Mouse (Mus musculus) heart, postnatal 10 days (tissue): ENCODE measurements at regions not wholly inside any gene's neighbourhood (a gene's known extent, or its start where the extent isn't known, plus 50 kb on each side); places are given as distances from the start of the nearest gene placed in this dataset.

Experiments used
- DNase-seq, 2 experiments: peaks; one replicate each; pipeline ENCODE4 v3.0.0; 2021
- intact Hi-C: fragments of 180-260 bp; cut with DNase I; formaldehyde crosslinking; loops from one replicate; pipeline ENCODE4 v1.15.1; 2025

DNA sequence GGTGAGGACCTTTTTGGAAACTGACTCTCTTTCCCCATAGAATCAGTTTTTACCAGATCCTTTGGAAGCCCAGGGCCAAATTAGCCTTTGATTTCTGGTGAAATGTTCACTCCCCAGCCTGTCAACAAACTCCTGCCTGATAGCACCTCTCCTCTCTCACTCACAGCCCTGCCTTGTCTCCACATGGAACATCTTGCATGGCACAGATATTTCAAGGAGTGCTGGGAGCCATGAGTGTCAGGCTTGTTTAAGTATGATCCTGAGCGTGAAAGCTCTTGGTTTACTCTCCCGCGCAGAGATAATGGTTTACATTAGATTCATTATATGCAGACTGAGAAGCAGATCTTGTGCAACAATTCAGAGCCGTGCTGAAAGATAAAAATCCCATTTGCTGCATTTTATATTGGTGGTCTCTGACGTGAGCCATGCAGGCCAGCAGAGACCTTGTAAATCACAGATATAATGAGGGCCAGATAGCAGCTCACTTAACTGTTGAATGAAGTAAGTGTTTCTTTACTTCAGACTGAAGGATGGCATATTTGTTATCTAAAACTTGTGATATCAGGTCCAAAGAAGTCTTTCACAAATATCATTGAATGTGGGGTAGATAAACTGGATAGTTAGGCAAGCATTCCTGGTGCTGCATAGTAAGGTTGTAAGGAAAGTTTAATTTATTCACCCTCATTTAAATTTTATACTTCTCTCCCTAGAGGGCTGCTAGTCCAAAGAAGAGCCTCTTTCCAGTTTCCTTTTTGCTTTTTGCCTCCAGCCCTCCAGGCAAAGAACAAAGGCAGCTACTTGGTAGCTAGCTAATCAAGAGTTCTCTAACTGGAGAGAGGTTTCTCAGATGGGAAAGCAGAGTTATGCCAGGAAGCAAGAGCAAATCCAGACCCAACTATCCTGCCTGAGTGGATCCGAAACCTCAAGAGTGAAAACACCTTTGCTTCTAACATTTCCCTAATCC lies 81.8 kb downstream of the Tbx18 start:
- no peak for DNase-seq
- intact Hi-C loops, result no loop called here

DNA sequence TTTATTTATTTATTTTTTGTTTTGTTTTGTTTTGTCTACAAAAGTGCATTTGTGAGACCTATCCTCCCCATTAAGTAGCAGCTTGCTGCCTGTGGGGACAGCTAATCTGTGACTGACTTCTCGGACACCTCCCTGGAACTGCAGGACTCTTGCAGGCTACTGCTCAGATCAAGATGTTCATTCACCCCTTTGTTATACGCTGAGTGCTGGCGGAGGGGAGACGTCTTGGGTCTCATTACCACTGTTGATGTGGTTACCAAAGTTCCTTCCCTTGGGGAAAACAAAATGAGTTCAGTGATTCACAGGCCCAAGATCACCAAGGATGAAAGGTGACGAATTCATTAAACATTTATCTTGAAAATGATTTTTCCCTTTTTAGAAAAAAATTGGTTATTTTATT lies 82.7 kb downstream of the Tbx18 start:
- no peak for DNase-seq
- intact Hi-C loops, result no loop called here

DNA sequence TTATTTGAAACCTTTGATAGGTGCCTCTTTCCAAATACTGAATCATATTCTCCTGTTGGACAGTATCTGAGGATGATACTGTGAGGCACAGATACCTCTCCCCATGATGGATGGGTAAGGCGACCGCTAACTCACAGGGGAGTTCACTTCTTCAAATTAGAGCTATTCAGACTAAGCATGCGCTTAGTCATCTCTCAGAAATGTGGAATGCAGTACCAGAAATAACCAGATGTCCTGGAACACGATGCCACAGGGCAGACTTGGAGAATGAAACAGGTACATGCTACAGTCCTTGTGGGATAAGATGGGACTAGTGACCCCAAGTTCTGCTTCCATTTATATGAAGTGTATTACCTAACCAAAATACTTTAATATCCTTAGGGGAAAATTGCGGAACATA lies 86.0 kb downstream of the Tbx18 start:
- intact Hi-C loops, result no loop called here

DNA sequence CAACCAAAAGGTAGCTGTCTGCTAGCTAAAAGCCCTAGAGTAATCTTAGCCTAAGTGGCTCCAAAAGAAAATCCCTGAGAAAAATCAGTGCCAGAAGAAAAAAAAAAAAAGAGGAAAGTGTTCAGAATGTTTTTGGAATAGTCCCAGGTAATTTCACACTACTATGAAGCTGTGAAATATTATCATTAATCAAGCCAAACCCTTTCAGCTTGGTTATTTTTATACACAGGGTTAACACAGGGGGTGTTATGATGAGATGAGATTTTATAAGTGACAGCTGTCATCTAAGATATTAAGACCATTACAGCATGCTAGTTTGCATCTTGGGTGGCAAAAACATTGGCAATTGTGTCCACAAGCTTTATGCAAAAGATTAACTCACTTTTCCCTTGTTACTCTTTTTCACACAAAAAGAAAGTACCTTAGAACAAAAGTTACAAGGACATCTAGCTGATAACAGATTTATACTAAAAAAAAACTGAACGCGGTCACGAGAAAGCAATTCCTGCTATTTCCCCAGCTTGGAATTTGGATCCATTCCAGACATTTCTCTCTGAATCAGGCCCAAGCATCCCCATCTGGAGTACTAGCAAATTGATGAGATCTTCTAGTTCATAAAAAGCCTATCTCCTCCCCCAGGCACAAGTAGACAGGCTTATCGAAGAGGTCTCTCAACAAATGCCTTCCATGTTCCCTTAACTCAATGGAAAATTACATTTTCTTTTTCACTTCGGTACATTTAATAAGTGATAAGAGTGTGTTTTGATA lies 97.0 kb downstream of the Tbx18 start:
- DNase-seq, result peak; percentile 25 to 35

More for the DNA sequence above, 86.0 kb downstream of the Tbx18 start:
- peak in 1 of 2 experiments; percentile 10 for DNase-seq

DNA sequence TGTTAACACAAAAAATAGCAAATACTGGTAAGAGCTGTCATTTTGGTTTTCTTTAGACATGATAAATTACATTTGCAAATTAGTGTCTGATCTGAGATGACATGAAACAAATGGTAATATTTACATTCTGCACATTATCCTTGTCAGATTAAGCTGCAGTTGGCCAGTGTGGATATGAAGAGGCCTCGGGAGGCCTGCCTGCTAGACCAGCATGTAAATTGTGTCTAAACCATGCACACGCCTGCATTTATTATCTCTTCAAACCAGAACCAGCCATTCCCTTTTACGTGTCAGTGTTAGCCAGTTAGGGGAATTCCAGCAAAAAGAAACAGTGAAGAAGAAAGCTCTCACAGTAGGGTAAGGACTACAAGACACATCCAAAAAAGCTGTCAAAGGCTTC lies 104.6 kb downstream of the Tbx18 start:
- no peak for DNase-seq
- intact Hi-C loops, result no loop called here

More for the DNA sequence above, 97.0 kb downstream of the Tbx18 start:
- intact Hi-C loops, result no loop called here

DNA sequence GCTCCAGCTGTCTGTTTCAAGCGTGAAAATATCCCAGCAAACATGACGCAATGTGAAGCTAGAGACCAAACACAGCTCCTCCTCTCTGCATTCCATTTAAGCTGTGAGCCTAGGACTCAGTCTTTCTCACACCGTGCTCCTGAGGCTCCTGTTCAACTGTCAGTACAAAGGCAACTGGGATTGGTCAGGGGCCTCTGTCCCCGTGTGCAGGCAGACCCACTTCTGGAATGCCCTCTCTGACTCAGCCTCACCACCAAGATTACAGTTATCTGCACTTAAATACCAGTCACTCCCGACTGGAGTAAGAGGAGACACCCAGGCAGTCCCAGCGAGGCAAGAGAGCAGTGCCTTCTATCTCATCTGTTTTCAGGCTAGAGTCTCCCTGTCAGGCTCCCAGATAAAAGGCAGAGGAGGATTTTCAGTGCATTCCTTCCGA lies 112.8 kb downstream of the Tbx18 start:
- intact Hi-C loops, result no loop called here

DNA sequence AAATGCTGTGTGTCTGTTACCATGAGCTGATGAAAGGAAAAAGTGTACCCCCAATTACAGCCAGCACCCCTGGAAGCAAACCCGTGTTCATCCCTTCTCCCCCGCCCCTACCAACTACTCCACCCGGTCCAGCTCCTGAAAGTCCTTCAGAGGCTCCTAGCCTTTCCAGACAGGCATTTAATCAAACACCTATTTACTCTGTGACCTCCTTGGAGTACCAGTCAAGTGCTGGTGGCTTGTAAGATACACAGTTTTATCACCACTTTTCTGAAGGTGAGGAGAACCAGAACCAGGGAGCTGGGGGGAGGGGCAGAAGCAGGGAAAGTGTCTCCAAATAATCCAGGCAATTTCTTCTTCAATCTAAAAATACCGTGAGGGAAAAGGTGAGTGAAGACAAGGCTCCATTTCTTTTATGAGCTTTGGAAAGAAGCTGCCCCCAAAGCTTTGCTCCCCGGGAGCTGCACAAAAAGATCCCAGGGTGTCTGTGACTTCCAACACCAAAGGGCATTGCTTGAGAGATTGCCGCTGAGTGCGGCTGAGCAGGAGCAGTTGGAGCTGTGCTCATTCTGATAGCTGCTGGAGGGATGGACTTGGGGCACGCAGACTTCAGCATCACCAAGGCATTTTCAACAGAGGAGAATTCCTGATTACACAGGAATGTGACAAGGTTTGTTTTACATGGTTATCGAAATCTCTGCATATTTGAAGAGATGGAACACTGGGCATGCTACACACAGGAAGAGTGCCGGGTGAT lies 123.0 kb downstream of the Tbx18 start:
- intact Hi-C loops, result no loop called here
- no peak for DNase-seq

More for the DNA sequence above, 112.8 kb downstream of the Tbx18 start:
- DNase-seq, result peak; percentile 19 to 27

DNA sequence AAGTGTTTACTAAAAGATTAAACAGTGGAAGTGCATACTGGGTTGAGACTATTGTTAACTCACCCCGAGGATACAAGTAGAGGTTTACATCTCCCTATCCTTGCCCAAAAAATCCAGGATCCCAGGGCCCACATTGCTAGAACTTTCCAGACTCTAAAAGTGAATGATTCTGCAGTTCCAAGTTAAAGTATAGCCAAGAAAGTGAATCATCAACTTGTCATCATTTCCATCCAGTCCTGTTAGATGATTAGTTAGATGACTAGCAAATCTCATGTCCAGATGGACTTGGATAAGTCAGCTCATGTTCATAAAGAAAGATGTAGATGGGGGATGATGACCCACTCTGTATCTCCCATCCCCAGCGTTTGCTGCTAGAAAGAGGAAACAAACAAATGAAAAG lies 155.5 kb downstream of the Tbx18 start:
- DNase-seq, result no peak
- intact Hi-C loops, result no loop called here

DNA sequence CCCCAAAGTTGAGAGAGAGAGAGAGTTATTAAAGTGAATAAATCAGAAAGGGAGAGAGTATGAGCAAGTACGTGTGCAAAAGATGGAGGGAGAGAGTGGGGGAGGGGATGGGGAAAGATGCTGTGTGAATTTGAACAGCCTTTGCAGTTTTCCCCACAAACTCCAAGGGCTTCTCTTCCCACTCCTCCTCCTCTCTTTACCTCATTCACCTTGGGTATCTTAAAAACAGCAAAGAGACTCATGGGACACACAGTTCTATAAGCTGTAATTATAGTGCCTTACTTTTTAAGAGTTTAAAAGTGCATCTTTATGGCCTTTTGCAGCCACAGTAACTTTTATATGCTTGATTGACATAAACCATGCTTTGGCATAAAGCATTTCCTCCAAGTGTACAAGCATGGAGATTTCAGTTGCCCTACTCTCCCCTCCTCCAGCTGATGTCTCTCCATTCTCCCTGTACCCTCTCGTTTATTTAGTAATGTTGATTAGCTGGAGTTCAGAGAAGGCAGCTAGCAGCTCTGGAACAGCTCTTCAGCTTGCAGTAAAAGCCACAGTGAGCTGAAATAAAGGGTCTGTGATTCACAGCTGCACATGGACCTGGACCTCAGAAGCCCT lies 156.7 kb downstream of the Tbx18 start:
- no peak for DNase-seq
- intact Hi-C loops, result no loop called here

DNA sequence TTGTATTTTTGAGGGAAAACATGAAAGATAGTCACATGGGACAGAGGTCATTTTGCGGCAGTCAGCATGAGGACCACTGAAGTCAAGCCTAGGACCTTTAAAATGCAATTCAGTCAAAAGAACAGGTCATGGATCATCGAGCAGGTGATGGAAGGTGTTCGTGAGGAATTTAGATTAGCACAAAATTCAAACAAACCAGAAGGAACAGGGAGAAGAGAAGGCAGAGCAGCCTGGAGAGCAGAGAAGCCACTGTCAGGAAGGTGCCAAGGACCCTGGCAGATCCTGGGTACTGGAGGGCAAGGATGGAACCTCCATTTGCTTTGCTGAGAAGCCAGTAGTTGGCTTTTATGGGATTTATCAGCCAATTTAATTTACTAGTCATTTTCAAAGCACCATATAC lies 167.8 kb downstream of the Tbx18 start:
- intact Hi-C loops, result no loop called here
- DNase-seq, result no peak

DNA sequence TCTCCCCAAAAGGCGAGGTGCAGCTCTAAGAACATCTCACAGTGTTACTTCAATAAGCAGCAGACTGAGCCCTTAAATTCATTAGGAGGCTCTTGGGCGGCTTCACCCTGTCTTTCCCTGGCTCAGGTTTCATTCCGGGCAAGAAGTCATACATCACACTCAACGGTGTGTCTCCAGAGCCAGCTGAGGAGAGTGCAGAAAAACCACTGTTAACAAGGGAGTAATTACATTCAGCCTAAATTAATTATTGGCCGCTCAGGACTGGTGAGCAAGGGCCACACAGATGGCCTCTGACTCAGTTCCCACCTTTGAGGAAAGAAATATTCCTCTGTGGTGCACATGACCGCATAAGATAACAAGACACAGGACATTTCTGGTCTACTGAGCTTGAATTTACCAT lies 168.3 kb downstream of the Tbx18 start:
- no peak for DNase-seq
- intact Hi-C loops, result no loop called here

DNA sequence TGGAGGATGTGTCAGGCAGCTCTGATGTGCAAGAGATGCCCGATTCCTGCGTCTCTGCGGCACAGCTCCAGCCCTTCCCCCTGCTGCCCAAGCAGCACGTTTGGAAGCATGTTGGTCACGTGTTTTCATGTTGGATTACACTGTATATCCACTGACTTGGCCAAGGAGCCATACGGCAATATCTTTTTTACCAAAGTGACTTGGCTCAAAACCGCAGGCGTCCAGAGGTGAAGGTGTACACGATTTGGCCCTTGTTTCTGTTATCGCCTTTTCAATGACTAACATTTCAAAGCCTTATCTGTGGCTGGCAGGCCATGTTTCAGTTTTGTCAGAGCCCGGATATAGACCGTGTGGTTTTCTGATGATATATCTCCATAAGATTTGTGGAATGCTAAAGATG lies 173.2 kb downstream of the Tbx18 start:
- intact Hi-C loops, result no loop called here
- peak; percentile 23 to 25 for DNase-seq

DNA sequence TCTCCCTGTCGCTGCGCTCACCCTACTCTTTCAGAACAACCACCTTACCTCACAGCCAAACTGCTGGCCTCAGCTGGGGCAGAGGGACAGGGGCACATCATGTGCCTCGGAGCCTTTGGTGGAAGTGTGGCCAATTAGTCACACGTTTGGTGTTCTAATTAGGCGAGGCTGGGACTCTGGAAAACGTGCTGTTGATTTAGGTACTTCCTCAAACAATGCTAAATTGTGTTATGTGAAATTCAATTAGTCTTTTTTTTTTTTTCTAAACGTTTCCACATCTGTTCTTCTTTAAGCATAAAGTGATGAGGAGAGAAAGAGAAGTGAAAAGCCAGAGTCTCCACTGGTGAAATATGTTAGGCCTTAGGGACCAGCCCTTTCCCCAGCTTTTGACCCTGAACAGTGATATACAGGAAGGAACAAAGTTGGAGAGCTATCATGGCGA lies 174.1 kb downstream of the Tbx18 start:
- peak in 1 of 2 experiments; percentile 4 for DNase-seq
- intact Hi-C loops, result no loop called here

DNA sequence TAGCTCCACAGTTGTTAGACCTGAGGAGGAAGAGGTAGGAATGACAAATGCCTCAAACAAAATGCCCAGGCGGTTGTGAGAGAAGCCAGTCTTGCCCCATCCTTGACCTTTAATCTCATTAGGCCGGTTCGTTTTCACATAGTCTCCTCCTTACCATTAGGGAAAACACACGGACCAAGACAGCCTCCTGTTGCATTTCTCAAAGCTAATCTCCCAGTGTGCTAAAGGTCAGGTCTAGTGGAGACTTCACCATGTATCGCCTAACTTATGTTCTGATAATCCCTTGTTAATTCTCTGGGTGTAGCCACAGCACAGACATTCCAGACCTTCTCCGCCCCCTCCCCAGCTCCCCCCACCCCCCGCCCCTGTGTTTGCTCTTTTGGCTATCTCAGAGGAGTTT lies 174.5 kb downstream of the Tbx18 start:
- DNase-seq, result no peak
- intact Hi-C loops, result no loop called here

DNA sequence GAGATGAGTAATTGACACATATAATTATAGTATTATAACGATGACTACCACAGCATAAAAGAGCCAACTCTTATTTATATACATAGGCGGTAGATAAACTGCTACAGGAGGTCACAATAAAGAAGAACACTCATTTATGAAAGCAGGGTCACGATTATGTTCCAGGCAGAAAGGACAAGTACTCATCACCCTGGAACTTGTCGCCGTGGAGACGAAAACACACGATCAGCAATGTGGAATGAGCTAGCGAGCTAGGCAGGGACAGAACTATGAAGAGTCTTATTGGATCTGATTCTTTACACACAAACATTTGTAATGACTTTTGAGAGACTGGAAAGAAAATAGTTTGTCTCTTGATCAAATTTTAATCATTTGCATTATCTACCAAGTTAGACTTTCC lies 197.9 kb downstream of the Tbx18 start:
- intact Hi-C loops, result no loop called here
- DNase-seq, result no peak

DNA sequence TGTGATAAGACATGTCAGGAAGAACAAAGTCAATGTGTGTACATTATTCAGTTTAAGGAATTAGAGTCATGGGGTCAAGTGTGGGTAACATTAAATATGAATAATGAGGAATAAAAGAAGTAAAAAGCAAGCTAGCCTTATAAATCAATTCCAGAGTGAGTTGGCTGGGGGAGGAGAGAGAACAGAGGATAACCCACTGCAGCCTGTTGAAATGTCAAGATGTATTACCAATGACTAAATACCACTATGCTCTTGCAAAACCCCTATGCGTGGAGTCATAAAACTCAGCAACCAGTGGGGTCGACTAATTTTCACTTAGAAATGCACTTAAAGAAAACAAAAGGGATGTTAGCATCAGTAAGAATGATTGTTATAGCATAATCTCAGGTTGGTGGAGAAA lies 201.2 kb downstream of the Tbx18 start:
- no peak for DNase-seq
- intact Hi-C loops, result no loop called here

DNA sequence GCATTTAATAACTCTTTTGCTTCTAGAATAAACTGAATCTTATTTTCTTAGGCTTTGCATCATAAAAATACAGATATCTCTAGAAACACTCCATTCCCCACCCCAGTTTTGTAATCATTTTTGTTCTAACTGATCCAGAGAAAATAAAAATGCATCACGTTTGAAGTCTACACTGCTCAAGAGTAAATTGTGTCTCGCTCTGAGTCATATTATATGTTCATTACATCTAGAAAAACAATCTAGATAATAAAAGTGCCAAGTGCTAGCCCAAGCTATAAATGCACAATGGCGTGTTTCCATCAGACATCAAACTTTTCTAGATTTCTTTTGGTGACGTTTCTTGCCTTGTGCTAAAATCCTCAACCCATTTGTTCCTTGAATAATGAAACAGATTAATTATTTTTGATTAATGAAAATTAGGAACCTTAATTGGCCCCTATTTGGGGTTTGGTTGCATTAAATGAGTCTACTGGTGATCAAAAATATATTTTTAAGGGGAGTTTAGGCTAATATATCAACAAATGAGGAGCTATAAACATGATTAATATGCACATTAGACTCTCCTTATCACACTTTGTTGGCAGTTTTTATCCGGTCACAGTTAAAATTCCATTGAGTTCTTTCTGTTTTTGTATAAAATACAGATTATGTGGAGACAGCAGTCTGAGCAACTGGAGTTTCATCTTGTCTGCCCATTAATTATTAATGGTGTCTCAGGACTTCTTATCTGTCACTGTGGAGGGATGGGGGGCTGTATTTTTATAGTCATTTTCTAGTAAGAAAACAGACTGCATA lies 206.0 kb downstream of the Tbx18 start:
- no peak for DNase-seq
- intact Hi-C loops, result no loop called here

DNA sequence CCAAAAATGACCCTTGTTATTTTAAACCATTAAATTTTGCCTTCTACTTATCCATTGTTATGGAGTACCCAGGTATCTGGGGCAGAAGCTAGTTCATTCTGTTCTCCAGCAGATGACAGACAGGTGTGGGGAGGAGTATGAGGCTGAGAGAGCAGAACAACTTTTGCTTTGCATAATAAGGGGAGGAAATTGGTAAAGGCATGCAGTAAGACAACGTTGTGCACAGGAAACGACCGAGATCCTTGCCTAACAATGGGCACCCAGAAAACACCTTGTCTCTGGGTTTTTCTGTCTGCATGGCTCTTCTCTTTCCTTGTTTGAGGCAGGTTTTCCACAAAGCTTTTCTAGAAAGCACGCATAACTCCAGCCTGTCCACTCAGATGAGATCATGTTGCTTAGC lies 220.4 kb downstream of the Tbx18 start:
- no peak for DNase-seq
- intact Hi-C loops, result no loop called here

DNA sequence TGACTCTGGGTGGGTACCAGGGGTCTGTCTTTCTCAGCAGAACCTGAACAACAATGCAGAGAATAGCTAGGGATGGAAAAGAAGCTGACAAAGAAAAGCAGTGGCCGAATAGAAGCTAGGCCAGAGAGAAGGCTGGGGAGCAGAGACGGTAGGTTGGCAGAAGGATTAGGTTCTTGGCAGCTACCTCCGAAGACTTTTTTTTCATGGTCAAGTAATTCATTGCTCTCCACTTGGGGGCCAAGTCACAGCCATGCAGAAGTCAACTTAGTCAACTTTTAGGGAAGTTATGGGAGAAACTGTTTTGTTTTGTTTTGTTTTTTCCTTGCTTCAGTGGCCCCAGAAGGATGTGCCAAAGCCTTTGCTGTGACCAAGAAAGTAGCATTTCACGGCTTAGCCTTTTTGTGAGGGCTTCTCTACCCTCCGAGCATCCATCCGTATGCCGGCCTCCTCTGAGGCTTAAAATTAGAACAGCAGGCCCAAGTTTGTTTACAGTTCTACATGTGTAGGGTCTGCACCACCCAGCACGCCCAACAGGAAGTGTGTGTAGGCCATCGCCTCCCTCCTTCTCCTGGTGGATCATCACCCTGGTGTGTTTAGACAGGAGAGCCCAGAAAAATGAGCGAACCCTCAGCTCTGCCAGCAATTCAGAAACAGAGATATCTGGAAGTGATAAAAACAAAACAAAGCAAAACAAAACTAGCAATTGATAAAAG lies 226.2 kb downstream of the Tbx18 start:
- peak in 1 of 2 experiments; percentile 3 for DNase-seq
- intact Hi-C loops, result no loop called here
